Mouse (Mus musculus) ES-Bruce4 (cell line): ENCODE measurements at regions not wholly inside any gene's neighbourhood (a gene's known extent, or its start where the extent isn't known, plus 50 kb on each side); places are given as distances from the start of the nearest gene placed in this dataset.

ENCODE experiments used
- CTCF ChIP-seq: IDR thresholded peaks from one replicate; pipeline ENCODE4 v1.8.1; 2011; ENCODE audit warnings: low read depth, low read length
- POLR2A ChIP-seq: IDR thresholded peaks from one replicate; pipeline ENCODE4 v1.8.1; 2011; ENCODE audit warnings: low read length; ENCODE audit not compliant: insufficient read depth

DNA sequence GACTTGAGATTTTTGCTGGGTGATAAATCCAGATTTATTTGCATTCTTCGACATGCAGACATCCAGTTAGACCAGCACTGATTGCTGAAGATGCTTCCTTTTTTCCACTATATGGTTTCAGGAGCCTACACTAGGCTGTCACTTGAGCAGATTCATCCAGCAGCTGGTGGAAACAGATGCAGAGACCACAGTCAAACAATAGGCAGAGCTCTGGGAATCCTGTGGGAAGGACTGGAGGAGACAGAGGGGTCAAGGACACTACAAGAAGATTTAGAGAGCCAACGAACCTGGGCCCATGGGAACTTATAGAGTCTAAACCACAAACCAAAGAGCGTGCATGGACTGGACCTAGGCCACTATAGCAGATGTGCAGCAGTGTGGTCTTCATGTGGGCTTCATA is 177.4 kb upstream of the Agr3 start:
- TF ChIP-seq CTCF = no peak
- TF ChIP-seq POLR2A = no peak
